Mouse (Mus musculus) MEL (cell line): ENCODE measurements at regions not wholly inside any gene's neighbourhood (a gene's known extent, or its start where the extent isn't known, plus 50 kb on each side); places are given as distances from the start of the nearest gene placed in this dataset.
"Not testable (repeated sequence)": the region's sequence is repeated elsewhere in the genome, so short reads cannot be mapped to it uniquely, and the experiment has no call there.

ENCODE experiments used
- DNase-seq: peaks from one replicate; pipeline ENCODE4 v3.0.0; 2011; ENCODE audit warnings: low read depth, low spot score
- H3K27ac ChIP-seq: 2 replicates; pipeline ENCODE4 v1.5.1; 2012; ENCODE audit warnings: low read depth, mild to moderate bottlenecking, control low read depth, low read length, moderate library complexity; ENCODE audit not compliant: control insufficient read depth
- H3K27me3 ChIP-seq, 2 experiments: fragments of 150-350 bp in 1 of 2; sonication (generic) in 1 of 2; 2 replicates each; pipeline ENCODE4 v1.6.1; 2012; ENCODE audit warnings: low read length in 2 of 2, mild to moderate bottlenecking in 2 of 2, improper control_type of control experiment in 1 of 2, moderate library complexity in 1 of 2; ENCODE audit not compliant: insufficient read depth in 2 of 2, control insufficient read depth in 1 of 2
- H3K36me3 ChIP-seq, 2 experiments: 2 replicates each; pipeline ENCODE4 v1.6.1; 2012 to 2014; ENCODE audit warnings: low read length in 2 of 2, improper control_type of control experiment in 1 of 2, inconsistent platforms in 1 of 2, mild to moderate bottlenecking in 1 of 2; ENCODE audit not compliant: insufficient read depth in 2 of 2, control insufficient read depth in 1 of 2
- H3K4me1 ChIP-seq, 2 experiments: fragments of 150-350 bp in 1 of 2; sonication (generic) in 1 of 2; 2 replicates each; pipeline ENCODE4 v1.6.1; 2012; ENCODE audit warnings: low read length in 2 of 2, improper control_type of control experiment in 1 of 2, mild to moderate bottlenecking in 1 of 2; ENCODE audit not compliant: insufficient read depth in 2 of 2, control insufficient read depth in 1 of 2
- H3K4me3 ChIP-seq, 2 experiments: fragments of 150-350 bp in 1 of 2; sonication (generic) in 1 of 2; 2 replicates each; pipeline ENCODE4 v1.5.1; 2012; ENCODE audit warnings: low read depth in 2 of 2, low read length in 2 of 2, mild to moderate bottlenecking in 2 of 2, moderate library complexity in 2 of 2, control low read depth in 1 of 2, improper control_type of control experiment in 1 of 2; ENCODE audit not compliant: control insufficient read depth in 1 of 2, insufficient read depth in 1 of 2
- H3K79me2 ChIP-seq: 2 replicates; pipeline ENCODE4 v1.6.1; 2012; ENCODE audit warnings: mild to moderate bottlenecking, low read length, moderate library complexity; ENCODE audit not compliant: control insufficient read depth, poor library complexity, insufficient read depth
- H3K9ac ChIP-seq: 2 replicates; pipeline ENCODE4 v1.6.1; 2012; ENCODE audit warnings: low read depth, mild to moderate bottlenecking, control low read depth, low read length, moderate library complexity; ENCODE audit not compliant: control insufficient read depth, poor library complexity, severe bottlenecking
- H3K9me3 ChIP-seq: fragments of 150-350 bp; sonication (generic); replicated peaks from 2 replicates; pipeline ENCODE4 v1.6.1; 2012; ENCODE audit warnings: mild to moderate bottlenecking, low read length, improper control_type of control experiment, moderate library complexity; ENCODE audit not compliant: insufficient read depth
- CHD2 ChIP-seq: IDR thresholded peaks from 2 replicates; pipeline ENCODE4 v1.6.1; 2011; ENCODE audit warnings: low read length, improper control_type of control experiment
- EP300 ChIP-seq, 2 experiments: IDR thresholded peaks; 2 replicates each; pipeline ENCODE4 v1.6.1; 2011; ENCODE audit warnings: improper control_type of control experiment in 2 of 2, low read length in 2 of 2, low read depth in 1 of 2, mild to moderate bottlenecking in 1 of 2
- ETS1 ChIP-seq: IDR thresholded peaks from 2 replicates; pipeline ENCODE4 v1.6.1; 2012; ENCODE audit warnings: low read depth, mild to moderate bottlenecking, inconsistent platforms, low read length, improper control_type of control experiment, moderate library complexity
- HCFC1 ChIP-seq: IDR thresholded peaks from 2 replicates; pipeline ENCODE4 v1.6.1; 2012; ENCODE audit warnings: low read depth, mild to moderate bottlenecking, inconsistent platforms, low read length, improper control_type of control experiment, moderate library complexity
- MAX ChIP-seq: IDR thresholded peaks from 2 replicates; pipeline ENCODE4 v1.6.1; 2011; ENCODE audit warnings: low read length, improper control_type of control experiment
- MEF2A ChIP-seq: IDR thresholded peaks from 2 replicates; pipeline ENCODE4 v1.6.1; 2014; ENCODE audit warnings: low read depth, mild to moderate bottlenecking, inconsistent platforms, low read length, improper control_type of control experiment; ENCODE audit not compliant: poor library complexity, insufficient replicate concordance, severe bottlenecking; ENCODE audit errors: extremely low read depth
- MXI1 ChIP-seq: IDR thresholded peaks from 2 replicates; pipeline ENCODE4 v1.6.1; 2011; ENCODE audit warnings: mild to moderate bottlenecking, low read depth, low read length, improper control_type of control experiment
- POLR2AphosphoS2 ChIP-seq: IDR thresholded peaks from 2 replicates; pipeline ENCODE4 v1.6.1; 2011; ENCODE audit warnings: low read length, improper control_type of control experiment
- UBTF ChIP-seq: IDR thresholded peaks from 2 replicates; pipeline ENCODE4 v1.6.1; 2012; ENCODE audit warnings: low read depth, mild to moderate bottlenecking, inconsistent platforms, low read length, improper control_type of control experiment, moderate library complexity, borderline replicate concordance; ENCODE audit not compliant: insufficient read depth
- ZKSCAN1 ChIP-seq: IDR thresholded peaks from 2 replicates; pipeline ENCODE4 v1.6.1; 2012; ENCODE audit warnings: low read depth, mild to moderate bottlenecking, inconsistent platforms, low read length, improper control_type of control experiment, moderate library complexity

DNA sequence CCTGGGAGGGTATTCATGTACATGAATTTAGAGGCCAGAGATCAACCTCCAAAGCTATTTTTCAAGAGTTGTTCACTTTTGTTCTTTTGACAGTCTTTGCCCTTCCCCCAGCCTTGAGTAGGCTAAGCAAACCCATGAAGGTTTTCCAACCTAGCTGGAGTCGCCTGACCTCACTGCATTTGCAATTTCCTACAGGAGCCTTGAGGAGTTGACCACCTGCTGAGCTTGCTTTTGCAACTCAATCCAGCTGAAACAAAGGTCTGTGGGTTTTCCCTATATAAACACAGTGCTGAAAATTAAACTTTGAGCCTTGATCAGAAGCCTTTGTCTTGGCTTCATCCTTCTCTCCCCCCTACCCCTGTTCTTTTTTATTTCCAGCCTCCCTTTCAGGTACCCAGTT lies 170.2 kb upstream of the Cenpw start:
- Histone ChIP-seq H3K9me3 (no peaks in the 10 kb centered on the region), H3K4me3 (no peak overlapping the region)
- TF ChIP-seq MAX (no peak), ETS1 (no peak), POLR2AphosphoS2 (no peak), UBTF (no peak), HCFC1 (no peak)

GRCm38 (mm10) chr10:30360811-30361210 lies 160.5 kb upstream of the Cenpw start:
- H3K27ac ChIP-seq, H3K9me3 ChIP-seq, H3K27me3 ChIP-seq, H3K9ac ChIP-seq, H3K79me2 ChIP-seq, H3K4me1 ChIP-seq, DNase-seq, H3K36me3 ChIP-seq, H3K4me3 ChIP-seq: not testable (repeated sequence)

More for the DNA sequence above, 170.2 kb upstream of the Cenpw start:
- H3K27me3 ChIP-seq = no peaks in the 10 kb centered on the region
- no peaks in the 10 kb centered on the region for H3K4me1 ChIP-seq
- no peaks in the 10 kb centered on the region for H3K36me3 ChIP-seq
- no peak overlapping the region for H3K27ac ChIP-seq
- no peak overlapping the region for H3K9ac ChIP-seq
- H3K79me2 ChIP-seq = no peaks in the 10 kb centered on the region
- DNase-seq = no peak

DNA sequence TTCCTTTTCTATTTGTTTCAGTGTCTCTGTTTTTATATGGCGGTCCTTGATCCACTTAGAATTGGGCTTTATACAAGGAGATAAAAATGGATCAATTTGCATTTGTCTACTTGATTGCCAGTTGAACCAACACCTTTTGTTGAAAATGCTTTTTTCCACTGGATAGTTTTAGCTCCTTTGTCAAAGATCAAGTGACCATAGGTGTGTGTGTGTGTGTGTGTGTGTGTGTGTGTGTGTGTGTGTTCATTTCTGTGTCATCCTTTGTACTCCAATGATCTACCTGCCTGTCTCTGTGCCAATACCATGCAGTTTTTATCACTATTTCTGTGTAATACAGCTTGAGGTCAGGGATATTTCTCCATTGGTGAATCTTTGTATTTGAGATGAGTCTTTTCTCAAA lies 158.7 kb upstream of the Cenpw start:
- H3K4me1 ChIP-seq = no peaks in the 10 kb centered on the region
- TF ChIP-seq EP300 (IDR thresholded peaks at IDR 0.05; ENCODE audit: low read depth in 1 of 2, low read length in 2 of 2) (no peak), ZKSCAN1 (no peak), MXI1 (no peak), CHD2 (no peak), POLR2AphosphoS2 (no peak), MEF2A (no peak)
- TF ChIP-seq, all 39 proteins: peak for 0
- H3K4me3 ChIP-seq = no peak overlapping the region
- H3K27me3 ChIP-seq = no peaks in the 10 kb centered on the region
- no peak overlapping the region for H3K27ac ChIP-seq
- no peak overlapping the region for H3K9ac ChIP-seq
- no peak for DNase-seq
- H3K36me3 ChIP-seq = no peaks in the 10 kb centered on the region
- no peaks in the 10 kb centered on the region for H3K79me2 ChIP-seq
- no peaks in the 10 kb centered on the region for H3K9me3 ChIP-seq
